Mouse (Mus musculus) kidney, postnatal 4 days (tissue): Measurements from ENCODE around the gene Spata31d1d.
"Not testable (repeated sequence)": the region's sequence is repeated elsewhere in the genome, so short reads cannot be mapped to it uniquely, and the experiment has no call there.

Source experiments
- DNase-seq, 2 experiments: peaks; one replicate each; pipeline ENCODE4 v3.0.0; 2021; ENCODE audit warnings: mixed read lengths in 2 of 2

Gene Spata31d1d

GRCm38 (mm10) chr13:59731652-59732051, at the start of gene Spata31d1d:
TSS of gene Spata31d1d (minus strand) at chr13:59731752.
- DNase-seq: no peak

DNA sequence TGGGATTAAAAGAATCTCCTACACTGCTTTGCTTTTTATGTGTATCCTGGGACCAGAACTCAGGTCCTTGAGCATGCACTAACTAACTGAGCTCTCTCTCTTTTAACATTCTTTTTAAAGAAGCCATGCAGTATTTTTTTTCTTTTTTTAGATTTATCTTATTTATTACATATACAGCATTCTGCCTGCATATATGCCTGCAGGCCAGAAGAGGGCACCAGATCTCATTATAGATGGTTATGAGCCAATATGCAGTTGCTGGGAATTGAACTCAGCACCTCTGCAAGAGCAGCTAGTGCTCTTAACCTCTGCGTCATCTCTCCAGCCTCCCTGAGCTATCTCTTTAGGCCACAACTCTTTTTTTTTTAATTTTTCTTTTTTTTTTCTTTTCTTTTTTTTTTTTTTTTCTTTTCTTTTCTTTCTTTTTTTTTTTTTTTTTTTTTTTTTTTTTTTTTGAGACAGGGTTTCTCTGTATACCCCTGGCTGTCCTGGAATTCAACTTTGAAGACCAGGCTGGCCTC, 48.3 kb upstream of the Spata31d1d start:
- not testable (repeated sequence) for DNase-seq

- DNase-seq: peak in 1 of 2 experiments; percentile 26
Measured at GRCm38 (mm10) chr13:59779213-59779612, 47.7 kb upstream of the Spata31d1d start.

DNA sequence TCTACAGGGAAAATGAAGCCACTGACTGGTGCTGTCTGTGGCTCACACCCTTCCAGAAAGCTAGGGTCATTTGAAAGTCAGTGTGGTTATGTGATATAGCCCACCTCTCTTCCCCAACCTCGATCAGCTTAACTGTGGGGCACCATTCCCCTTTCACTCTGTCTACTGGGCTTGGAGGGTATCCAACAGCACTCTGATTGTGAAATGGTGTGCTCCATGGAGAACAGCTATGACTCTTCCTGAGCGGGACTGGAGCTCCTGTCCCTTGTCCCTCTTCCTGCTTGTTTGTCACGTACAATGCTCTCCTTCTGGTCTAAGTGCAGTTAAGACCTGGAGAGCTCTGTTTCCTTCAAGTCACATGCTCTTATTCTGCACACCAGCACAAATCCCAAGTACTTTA, 43.6 kb upstream of the Spata31d1d start:
- no peak for DNase-seq

GRCm38 (mm10) chr13:59771257-59771656, 39.7 kb upstream of the Spata31d1d start:
- DNase-seq: peak; percentile 77 to 85

DNA sequence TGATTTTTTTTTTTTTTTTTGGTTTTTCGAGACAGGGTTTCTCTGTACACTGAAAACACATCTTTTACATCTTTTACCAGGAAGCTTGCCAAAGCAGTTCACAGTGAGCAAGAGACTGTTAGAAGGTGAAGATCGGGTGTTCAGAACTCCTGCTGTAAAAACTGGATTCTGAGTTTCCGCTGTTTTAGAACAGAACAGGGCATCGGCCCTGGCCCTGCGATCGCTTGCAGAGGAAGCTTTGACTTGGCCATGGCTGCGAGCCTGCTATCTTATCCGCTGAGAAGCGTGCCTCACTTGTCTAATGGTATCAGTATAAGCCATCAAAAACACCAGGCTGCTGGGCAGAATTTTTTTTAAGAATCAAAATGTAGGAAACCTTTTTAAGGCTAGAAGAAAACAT, 39.3 kb upstream of the Spata31d1d start:
- DNase-seq: peak in 1 of 2 experiments; percentile 25

- peak; percentile 88 to 93 for DNase-seq
Measured at GRCm38 (mm10) chr13:59770164-59770562, 38.6 kb upstream of the Spata31d1d start.

DNA sequence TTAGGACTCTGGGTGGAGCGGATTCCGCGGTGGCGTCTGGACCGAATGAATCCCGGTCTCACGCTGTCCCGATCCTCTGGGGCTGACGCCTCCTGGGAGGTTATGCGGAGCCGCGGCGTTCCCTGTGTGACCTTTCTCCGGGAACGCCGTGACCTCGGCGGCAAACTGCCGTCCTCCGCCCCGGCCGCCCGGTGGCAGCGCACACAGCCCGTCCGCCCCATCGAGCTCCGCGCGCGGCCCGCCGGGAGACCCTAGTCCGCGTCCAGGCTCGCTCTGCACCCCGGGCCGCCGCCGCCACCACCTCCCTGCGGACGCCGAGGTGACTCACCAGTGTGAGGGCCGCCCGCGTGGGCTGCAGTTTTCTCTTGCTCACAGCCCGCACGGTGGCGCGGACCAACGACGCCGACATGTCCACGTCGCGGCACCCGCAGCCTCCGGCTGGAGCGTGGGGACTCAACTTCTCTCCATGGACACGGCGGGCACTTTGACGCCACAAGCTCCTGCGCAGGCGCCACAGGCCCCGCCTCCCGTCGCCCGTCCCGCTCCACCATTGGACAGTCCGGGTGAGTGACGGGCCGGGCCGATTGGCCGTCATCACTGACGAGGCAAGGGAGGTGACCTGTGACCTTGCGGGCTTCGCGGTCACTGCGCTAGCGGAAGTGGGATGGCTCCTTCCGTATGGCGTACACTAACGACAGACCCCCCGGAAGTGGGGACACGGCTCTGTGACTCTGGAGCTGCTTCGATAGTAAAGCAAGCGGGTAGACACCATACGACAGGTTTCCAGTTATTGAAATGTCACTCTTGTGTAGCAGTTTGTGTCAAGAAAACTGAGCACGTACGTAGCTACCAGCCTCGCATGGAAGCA, 38.0 kb upstream of the Spata31d1d start, which contains the start of gene Isca1:
TSS of gene Isca1 (minus strand) at position 515 of the 868 bp plus-strand sequence.
- peak; percentile 99 to 100 for DNase-seq

GRCm38 (mm10) chr13:59768531-59768930, 37.0 kb upstream of the Spata31d1d start:
- peak in 1 of 2 experiments; percentile 24 for DNase-seq

DNA sequence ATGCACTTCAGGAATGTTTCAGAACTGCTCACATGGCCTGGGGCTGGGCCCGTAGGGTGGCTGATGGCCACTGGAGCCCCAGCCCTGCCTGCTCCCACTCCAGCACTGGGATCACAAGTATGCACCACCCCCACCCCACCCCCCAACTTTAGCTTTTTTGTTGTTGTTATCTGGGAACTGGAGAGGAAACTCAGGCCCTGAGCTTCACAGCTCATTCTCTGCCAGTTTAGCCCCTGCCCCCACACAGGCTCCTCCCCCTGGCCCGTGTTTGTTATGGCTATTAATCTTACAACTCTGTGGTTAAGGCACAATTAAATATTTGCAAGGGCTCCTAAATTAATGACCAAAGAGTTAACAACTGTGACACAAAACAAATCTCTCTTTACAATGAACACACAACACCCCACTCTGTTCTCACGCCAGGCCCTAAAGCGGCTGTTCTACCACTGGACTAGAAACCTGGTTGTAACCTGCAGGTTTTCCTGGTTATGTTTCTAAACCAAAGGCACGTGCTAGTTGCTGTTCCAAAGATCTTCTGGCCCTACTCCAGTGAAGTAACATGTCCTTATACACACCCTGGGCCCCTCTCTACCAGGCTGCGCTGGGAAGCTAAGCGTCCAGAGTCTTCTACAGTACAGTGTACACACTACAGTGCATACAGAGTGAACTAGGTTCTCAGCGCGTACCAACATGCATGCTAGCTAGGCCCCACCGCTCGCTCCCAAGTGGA, 35.4 kb upstream of the Spata31d1d start:
- DNase-seq: peak; percentile 83 to 87

DNA sequence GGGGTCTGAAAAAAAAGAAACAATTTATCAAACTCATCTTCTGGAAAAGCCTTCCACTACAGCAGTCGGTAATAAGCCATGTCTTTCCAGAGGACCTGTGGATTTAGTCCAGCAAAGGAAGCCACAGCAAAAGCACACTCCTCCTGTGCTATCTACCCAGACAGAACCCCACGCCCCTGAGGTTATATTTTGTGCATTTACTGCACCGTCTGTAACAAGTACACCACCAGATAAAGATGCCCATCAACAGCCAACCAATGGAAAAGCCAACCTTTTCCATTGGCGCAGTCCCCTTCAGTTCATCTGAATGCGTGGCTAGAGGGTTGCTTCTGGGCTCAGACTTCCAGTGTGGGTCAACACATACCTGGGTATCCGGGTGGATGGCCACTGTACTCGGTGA, 31.2 kb upstream of the Spata31d1d start:
- no peak for DNase-seq

DNA sequence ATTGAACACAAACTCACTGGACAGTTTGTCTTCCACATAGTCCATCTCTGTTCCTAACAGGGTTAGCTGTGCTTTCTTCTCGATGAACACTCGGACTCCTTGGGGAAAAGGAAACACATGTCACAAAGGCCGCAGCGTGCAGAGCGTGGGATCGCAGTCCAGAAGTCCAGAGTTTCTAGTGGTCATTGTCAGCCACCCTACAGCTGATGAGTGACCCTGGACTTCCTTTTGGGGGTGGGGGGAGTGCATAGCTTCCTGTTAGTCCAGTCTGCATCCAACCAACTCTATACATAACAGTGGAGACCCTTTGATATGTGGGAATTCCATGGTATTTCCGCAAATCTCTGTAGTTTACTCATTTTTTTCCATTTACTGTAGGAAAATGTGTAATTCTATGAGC, 25.4 kb upstream of the Spata31d1d start:
- DNase-seq: peak in 1 of 2 experiments; percentile 33

GRCm38 (mm10) chr13:59750310-59750709, 18.8 kb upstream of the Spata31d1d start:
- no peak for DNase-seq

GRCm38 (mm10) chr13:59746711-59747110, 15.2 kb upstream of the Spata31d1d start, which contains the start of gene 1700014D04Rik:
TSS of gene 1700014D04Rik (minus strand) at chr13:59746752.
- peak in 1 of 2 experiments; percentile 29 for DNase-seq

- DNase-seq: peak; percentile 67 to 68
Measured at GRCm38 (mm10) chr13:59746164-59746563, 14.6 kb upstream of the Spata31d1d start.

DNA sequence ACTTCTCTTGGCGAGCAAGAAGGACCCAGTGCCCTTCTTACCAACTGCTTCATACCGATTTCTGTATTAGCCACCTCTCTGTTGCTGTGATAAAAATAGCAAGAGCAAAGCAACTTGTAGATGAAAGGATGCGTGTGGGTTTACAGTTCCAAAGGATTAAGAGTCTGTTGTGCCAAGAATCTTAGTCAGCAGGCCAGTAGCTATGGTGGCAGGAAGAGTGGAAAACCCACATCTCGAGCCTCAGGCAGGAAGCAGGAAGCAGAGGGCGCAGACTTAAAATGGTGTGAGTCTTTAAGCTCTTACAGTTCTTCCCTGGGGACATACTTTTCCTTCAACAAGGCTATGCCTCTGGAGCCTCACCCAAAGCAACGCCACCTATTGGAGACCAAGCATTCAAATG, 13.9 kb upstream of the Spata31d1d start:
- DNase-seq: no peak

DNA sequence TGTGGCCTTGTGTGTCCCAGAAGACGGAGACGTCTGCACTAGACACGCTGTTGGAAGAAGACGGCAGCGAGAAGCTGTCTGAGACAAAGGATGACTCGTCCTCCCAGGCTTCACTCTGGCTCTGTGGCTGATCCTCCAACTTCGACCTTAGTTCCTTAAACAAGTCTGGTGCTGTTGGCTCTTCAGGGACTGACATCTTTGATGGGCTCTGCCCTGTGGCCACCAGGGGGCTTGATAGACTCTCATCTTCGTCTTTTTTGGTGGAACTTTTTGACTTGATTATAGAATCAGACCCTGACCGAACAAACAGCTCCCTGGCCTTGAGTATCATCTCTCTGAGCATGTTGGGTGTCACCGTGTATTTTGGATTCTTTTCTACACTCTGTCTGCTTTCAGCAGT, 10.1 kb upstream of the Spata31d1d start:
- DNase-seq: peak; percentile 59 to 60

GRCm38 (mm10) chr13:59741096-59741495, 9.5 kb upstream of the Spata31d1d start:
- DNase-seq: no peak

- no peak for DNase-seq
Measured at GRCm38 (mm10) chr13:59739397-59739796, 7.8 kb upstream of the Spata31d1d start.

- DNase-seq: no peak
Measured at GRCm38 (mm10) chr13:59738455-59738854, 6.9 kb upstream of the Spata31d1d start.

DNA sequence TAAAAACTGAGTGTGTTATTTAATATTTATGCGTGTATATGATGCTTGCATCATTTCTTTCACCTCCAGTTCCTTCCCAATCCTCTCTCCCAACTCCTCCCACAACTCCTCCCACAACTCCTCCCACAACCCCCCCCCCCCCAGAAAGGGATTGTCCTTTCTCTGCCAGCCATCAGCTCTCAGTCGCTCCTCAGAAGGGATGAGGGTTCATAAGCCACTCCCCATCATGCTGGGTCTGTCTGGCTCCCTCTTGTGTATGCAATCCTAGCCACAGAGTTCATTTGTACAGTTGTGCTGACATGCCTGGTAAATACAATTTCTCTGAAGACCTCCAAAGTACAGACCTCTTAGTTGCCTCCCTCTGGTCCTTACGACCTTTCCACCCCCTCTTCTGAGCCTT, 3.6 kb upstream of the Spata31d1d start:
- DNase-seq: no peak

GRCm38 (mm10) chr13:59734347-59734746, 2.8 kb upstream of the Spata31d1d start:
- DNase-seq: peak in 1 of 2 experiments; percentile 16

- DNase-seq: no peak
Measured at GRCm38 (mm10) chr13:59733936-59734335, 2.4 kb upstream of the Spata31d1d start.
